Mouse (Mus musculus) v-Abl transformed pro-B cells (cell line): Measurements from ENCODE around the gene Spin1.

Experiments used
- in situ Hi-C, 2 experiments: fragments of 400-800 bp; cut with MboI; formaldehyde crosslinking; loops; one replicate each; pipeline ENCODE4 v1.15.1; 2025; ENCODE audit not compliant: unreplicated experiment in 2 of 2

The Spin1 gene

GRCm38 (mm10) chr13:51094323-51095195, 6.1 kb upstream of the Spin1 start:
- in situ Hi-C loops, result no loop called here

GRCm38 (mm10) chr13:51095196-51095715, 5.4 kb upstream of the Spin1 start:
- in situ Hi-C loops, result no loop called here

DNA sequence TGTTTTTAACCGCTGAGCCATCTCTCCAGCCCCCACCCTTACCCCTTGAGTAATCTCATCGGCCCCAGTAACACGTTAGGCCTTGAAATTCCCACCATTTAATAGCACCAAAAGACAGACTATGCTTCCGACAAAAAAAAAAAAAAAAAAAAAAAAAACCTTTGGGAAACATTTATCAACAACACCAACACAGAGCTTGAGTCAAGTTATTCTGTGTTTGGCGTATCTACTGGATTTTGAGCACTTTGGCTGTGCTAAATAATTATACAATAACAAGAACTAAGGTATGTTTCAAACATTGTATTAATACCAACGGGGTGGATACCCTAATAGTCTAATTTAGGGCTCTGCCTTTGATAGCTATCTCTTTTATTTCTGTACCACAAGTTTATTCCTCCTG, 4.0 kb upstream of the Spin1 start:
- in situ Hi-C loops, result no loop called here

GRCm38 (mm10) chr13:51099560-51100232, 984 bp upstream of the Spin1 start:
- in situ Hi-C loops, result loop anchor here (10.0 kb wide), 2 partner anchors 135 to 175 kb away; no protein-coding TSS in a partner anchor

GRCm38 (mm10) chr13:51101016-51101776, 516 bp downstream of the Spin1 start:
- in situ Hi-C loops, result loop anchor here (10.0 kb wide), 2 partner anchors 136 to 174 kb away; no protein-coding TSS in a partner anchor

DNA sequence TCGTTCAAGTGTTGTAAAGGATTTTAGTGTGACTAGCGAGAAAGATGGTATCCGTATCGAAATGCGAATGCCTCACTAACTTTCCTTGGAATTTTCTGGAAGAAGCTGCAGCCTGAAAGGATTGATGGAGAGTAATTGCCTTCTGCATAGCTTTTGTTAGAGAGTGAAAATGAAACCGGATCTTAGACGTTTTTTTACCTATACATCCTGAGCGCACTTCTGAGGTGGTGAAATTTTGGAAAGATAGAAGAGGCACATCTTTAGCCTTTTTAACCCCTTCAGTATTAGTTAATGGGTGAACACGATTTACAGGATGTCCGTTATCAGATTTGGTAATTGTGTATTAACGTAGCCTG, 1.1 kb downstream of the Spin1 start:
- in situ Hi-C loops, result loop anchor here (10.0 kb wide), 2 partner anchors 137 to 173 kb away; no protein-coding TSS in a partner anchor

DNA sequence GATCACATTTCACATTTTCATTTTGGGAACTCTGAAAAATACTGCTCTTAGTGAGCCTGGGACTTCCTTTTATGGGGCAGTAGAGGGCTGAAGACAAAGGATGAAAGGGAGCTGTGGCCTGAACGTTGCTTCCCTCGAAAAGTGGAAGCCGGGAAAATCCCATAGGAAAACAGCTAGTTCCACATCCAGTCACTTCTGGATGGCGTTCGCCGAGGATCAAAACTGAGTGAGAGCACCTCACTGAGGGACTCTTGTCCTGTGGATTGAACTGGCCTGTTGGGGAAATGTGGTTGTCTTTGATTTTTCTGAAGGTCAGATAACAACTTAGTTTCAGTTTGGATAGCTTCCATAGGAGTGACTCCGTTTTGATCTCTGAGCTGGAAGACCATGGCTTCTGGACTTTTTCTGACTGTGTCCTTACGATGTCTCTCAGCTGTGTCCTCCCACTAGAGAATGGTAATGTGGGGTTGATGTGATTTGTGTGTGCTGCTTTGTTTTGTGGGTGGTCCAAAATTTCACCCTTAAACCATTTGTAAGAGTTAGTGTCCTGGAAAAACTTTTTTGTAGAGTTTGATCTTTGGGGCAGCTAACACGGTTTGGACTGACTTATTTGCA, 2.5 kb downstream of the Spin1 start:
- in situ Hi-C loops, result loop anchor here (10.0 kb wide), 2 partner anchors 138 to 172 kb away; no protein-coding TSS in a partner anchor

- in situ Hi-C loops, result loop anchor here (10.0 kb wide), 2 partner anchors 139 to 171 kb away; no protein-coding TSS in a partner anchor
These were observed 3.4 kb downstream of the Spin1 start for GRCm38 (mm10) chr13:51103861-51104650.

GRCm38 (mm10) chr13:51105861-51106655, 5.4 kb downstream of the Spin1 start:
- in situ Hi-C loops, result loop anchor here (5.0 to 10.0 kb wide), 4 partner anchors 141 to 311 kb away; no protein-coding TSS in a partner anchor

- in situ Hi-C loops, result loop anchor here (5.0 to 10.0 kb wide), 4 partner anchors 142 to 310 kb away; no protein-coding TSS in a partner anchor
These were observed 6.1 kb downstream of the Spin1 start for GRCm38 (mm10) chr13:51106816-51107215.

DNA sequence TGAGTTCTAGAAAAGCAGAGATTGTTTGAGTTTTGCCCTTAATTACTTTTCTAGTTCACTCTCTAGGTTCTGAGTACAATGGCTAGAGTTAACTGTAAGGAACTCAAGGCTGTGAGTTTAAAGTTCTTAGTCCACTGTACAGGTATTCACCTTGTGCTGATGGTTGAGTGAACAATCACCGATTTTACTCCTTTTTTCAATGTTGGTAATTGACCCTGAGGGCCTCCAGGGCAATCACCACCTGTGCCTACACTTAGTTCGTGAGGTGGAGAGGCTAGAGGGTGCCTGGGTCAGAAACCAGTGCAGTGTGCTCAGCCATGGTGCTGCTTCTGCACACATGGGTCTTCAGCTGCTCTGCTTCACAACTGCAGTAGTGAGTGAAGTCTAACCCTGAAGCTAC, 8.8 kb downstream of the Spin1 start:
- in situ Hi-C loops, result loop anchor here (5.0 to 10.0 kb wide), 4 partner anchors 145 to 308 kb away; no protein-coding TSS in a partner anchor

GRCm38 (mm10) chr13:51114398-51114797, 13.7 kb downstream of the Spin1 start:
- in situ Hi-C loops, result loop anchor here (5.0 to 10.0 kb wide), 2 partner anchors 33 to 50 kb away; no protein-coding TSS in a partner anchor

GRCm38 (mm10) chr13:51115762-51116161, 15.1 kb downstream of the Spin1 start:
- in situ Hi-C loops, result loop anchor here in 1 of 2 experiments (10.0 kb wide), 1 partner anchor 49 kb away; no protein-coding TSS in a partner anchor

DNA sequence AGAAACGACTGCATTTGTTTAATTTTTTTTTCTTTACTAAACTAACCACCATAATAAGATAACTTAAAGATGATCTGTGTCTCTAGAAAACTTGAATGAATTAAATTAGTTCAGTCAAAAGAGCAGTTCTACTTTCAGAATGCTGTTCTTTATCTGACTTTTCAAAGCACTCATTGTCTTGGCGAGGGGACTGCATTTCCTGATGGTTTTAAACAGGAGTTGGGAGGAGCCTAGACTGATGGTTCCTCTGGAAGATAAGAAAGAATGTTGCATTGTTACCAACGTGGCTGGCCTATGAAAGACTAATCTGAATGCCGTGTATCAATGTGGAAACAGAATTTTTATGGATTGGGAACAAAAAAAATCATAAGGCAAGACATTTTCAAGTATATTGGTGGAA, 20.1 kb downstream of the Spin1 start:
- in situ Hi-C loops, result no loop called here

DNA sequence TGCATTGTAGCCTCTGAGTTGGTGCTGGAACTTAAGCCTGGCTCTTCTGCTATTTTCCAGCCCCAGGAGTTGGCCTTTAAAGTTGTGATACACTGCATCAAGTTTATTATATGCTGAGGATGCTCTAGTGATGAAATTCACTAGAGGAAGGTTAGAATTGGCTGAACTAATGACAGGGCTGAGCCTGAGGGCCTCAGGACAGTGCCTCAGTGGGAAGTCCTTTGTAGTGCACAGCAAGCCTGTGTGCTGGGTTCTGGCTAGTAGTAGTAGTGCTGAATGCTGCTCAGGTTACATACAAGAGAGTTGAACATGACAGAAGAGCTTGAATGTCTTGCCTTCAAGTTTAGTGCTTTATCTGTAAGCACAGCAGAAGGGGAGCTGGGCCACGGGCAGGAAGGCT, 21.3 kb downstream of the Spin1 start:
- in situ Hi-C loops, result no loop called here

GRCm38 (mm10) chr13:51122771-51123170, 22.1 kb downstream of the Spin1 start:
- in situ Hi-C loops, result no loop called here

- in situ Hi-C loops, result no loop called here
These were observed 24.7 kb downstream of the Spin1 start for GRCm38 (mm10) chr13:51125357-51125756.

GRCm38 (mm10) chr13:51127906-51128305, 27.2 kb downstream of the Spin1 start:
- in situ Hi-C loops, result no loop called here
